Mouse (Mus musculus) forelimb bud, embryonic 11.5 days (tissue): ENCODE results near the gene Ccdc39.

Experiments
- DNase-seq: peaks from one replicate; pipeline ENCODE4 v3.0.0-alpha.2; 2012; ENCODE audit warnings: low read depth, low spot score

Gene Ccdc39

DNA sequence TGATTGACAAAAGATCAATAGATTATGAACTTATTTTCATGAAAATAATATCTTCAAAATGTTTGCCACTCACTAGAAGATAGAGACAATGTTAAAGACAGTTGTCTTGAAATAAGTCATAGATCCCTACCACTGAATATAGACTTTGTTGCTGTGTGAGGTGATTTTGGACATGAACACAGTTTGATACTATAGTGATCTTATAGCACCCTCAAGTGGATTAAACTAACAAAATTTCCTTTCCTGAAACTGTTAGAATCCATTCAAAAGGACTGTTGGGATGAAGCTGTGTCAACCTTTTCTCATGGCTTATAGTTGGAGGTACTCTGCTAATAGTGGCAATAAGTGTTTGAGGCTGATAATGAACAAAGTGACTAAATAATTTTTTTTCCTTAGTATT lies 53.1 kb downstream of the Ccdc39 start:
- DNase-seq, result no peak
